Mouse (Mus musculus): ENCODE data around the gene Grb10. TPM values are rescaled to one million over a fixed set of nuclear protein-coding genes. Genes with fewer than 3 reads are reported as not detected.

Grb10 gene
- polyA plus RNA-seq, 1 experiment = 0.01 TPM

- Histone ChIP-seq H3K27me3 (ENCODE audit: control insufficient read depth, insufficient read depth, insufficient read length) (no peaks in the 10 kb centered on the region), H3K4me3 (ENCODE audit: insufficient read depth, poor library complexity, severe bottlenecking) (no peak overlapping the region), H3ac (ENCODE audit: control insufficient read depth, insufficient read length, low read depth) (no peak overlapping the region), H3K36me3 (ENCODE audit: control insufficient read depth, insufficient read depth) (no peaks in the 10 kb centered on the region), H3K79me3 (ENCODE audit: low read depth) (no peaks in the 10 kb centered on the region), H3K79me2 (ENCODE audit: control insufficient read depth, insufficient read depth) (no peaks in the 10 kb centered on the region)
- no peak for TF ChIP-seq MAX (IDR thresholded peaks at IDR 0.05)
- no peak for TF ChIP-seq FOSL1 (IDR thresholded peaks at IDR 0.05; ENCODE audit: insufficient read depth, low read length, poor library complexity, severe bottlenecking)
- TF ChIP-seq USF1 (IDR thresholded peaks at IDR 0.05; ENCODE audit: low read depth) = no peak
- no peak for TF ChIP-seq CEBPB (IDR thresholded peaks at IDR 0.05; ENCODE audit: low read depth)
- TF ChIP-seq MYOG (IDR thresholded peaks at IDR 0.05; ENCODE audit: control insufficient read depth, extremely low read depth, insufficient read length) = no peak
Measured at GRCm38 (mm10) chr11:11930527-11930926, 108.0 kb downstream of the Grb10 start.

GRCm38 (mm10) chr11:11929059-11929458, 109.4 kb downstream of the Grb10 start:
- TF ChIP-seq CEBPB (IDR thresholded peaks at IDR 0.05; ENCODE audit: low read depth) (no peak), FOSL1 (IDR thresholded peaks at IDR 0.05; ENCODE audit: insufficient read depth, low read length, poor library complexity, severe bottlenecking) (no peak), MYOD1 (IDR thresholded peaks at IDR 0.05; ENCODE audit: control insufficient read depth, insufficient read length, low read depth) (no peak), MYOG (IDR thresholded peaks at IDR 0.05; ENCODE audit: control insufficient read depth, extremely low read depth, insufficient read length) (no peak), MAX (IDR thresholded peaks at IDR 0.05) (no peak), CTCF (IDR thresholded peaks at IDR 0.05; ENCODE audit: control insufficient read depth, insufficient read depth, insufficient read length) (no peak)
- H3K79me2 ChIP-seq (ENCODE audit: control insufficient read depth, insufficient read depth) = no peaks in the 10 kb centered on the region
- H3K4me3 ChIP-seq (ENCODE audit: insufficient read depth, poor library complexity, severe bottlenecking) = no peak overlapping the region
- no peaks in the 10 kb centered on the region for H3K27me3 ChIP-seq (ENCODE audit: control insufficient read depth, insufficient read depth, insufficient read length)
- H3K79me3 ChIP-seq (ENCODE audit: low read depth) = no peaks in the 10 kb centered on the region
- no peak overlapping the region for H3ac ChIP-seq (ENCODE audit: control insufficient read depth, insufficient read length, low read depth)
- H3K36me3 ChIP-seq (ENCODE audit: control insufficient read depth, insufficient read depth) = no peaks in the 10 kb centered on the region

GRCm38 (mm10) chr11:11928586-11928985, 109.9 kb downstream of the Grb10 start:
- no peaks in the 10 kb centered on the region for H3K79me3 ChIP-seq (ENCODE audit: low read depth)
- TF ChIP-seq CEBPB (IDR thresholded peaks at IDR 0.05; ENCODE audit: low read depth) = no peak
- TF ChIP-seq MYOD1 (IDR thresholded peaks at IDR 0.05; ENCODE audit: control insufficient read depth, insufficient read length, low read depth) = no peak
- no peak for TF ChIP-seq CTCF (IDR thresholded peaks at IDR 0.05; ENCODE audit: control insufficient read depth, insufficient read depth, insufficient read length)
- no peak for TF ChIP-seq MYOG (IDR thresholded peaks at IDR 0.05; ENCODE audit: control insufficient read depth, extremely low read depth, insufficient read length)
- no peak for TF ChIP-seq MAX (IDR thresholded peaks at IDR 0.05)
- no peak for TF ChIP-seq FOSL1 (IDR thresholded peaks at IDR 0.05; ENCODE audit: insufficient read depth, low read length, poor library complexity, severe bottlenecking)
- no peak for TF ChIP-seq USF1 (IDR thresholded peaks at IDR 0.05; ENCODE audit: low read depth)
- H3K27me3 ChIP-seq (ENCODE audit: control insufficient read depth, insufficient read depth, insufficient read length) = no peaks in the 10 kb centered on the region
- H3K79me2 ChIP-seq (ENCODE audit: control insufficient read depth, insufficient read depth) = no peaks in the 10 kb centered on the region
- no peak overlapping the region for H3K4me3 ChIP-seq (ENCODE audit: insufficient read depth, poor library complexity, severe bottlenecking)
- H3ac ChIP-seq (ENCODE audit: control insufficient read depth, insufficient read length, low read depth) = no peak overlapping the region
- no peaks in the 10 kb centered on the region for H3K36me3 ChIP-seq (ENCODE audit: control insufficient read depth, insufficient read depth)

- H3K36me3 ChIP-seq (ENCODE audit: control insufficient read depth, insufficient read depth) = no peaks in the 10 kb centered on the region
- no peaks in the 10 kb centered on the region for H3K27me3 ChIP-seq (ENCODE audit: control insufficient read depth, insufficient read depth, insufficient read length)
- H3K79me3 ChIP-seq (ENCODE audit: low read depth) = no peaks in the 10 kb centered on the region
- no peak overlapping the region for H3ac ChIP-seq (ENCODE audit: control insufficient read depth, insufficient read length, low read depth)
- H3K79me2 ChIP-seq (ENCODE audit: control insufficient read depth, insufficient read depth) = no peaks in the 10 kb centered on the region
- TF ChIP-seq MYOD1 (IDR thresholded peaks at IDR 0.05; ENCODE audit: control insufficient read depth, insufficient read length, low read depth) (no peak), MYOG (IDR thresholded peaks at IDR 0.05; ENCODE audit: control insufficient read depth, extremely low read depth, insufficient read length) (no peak), CEBPB (IDR thresholded peaks at IDR 0.05; ENCODE audit: low read depth) (no peak), MAX (IDR thresholded peaks at IDR 0.05) (no peak), CTCF (IDR thresholded peaks at IDR 0.05; ENCODE audit: control insufficient read depth, insufficient read depth, insufficient read length) (no peak), USF1 (IDR thresholded peaks at IDR 0.05; ENCODE audit: low read depth) (no peak), FOSL1 (IDR thresholded peaks at IDR 0.05; ENCODE audit: insufficient read depth, low read length, poor library complexity, severe bottlenecking) (no peak)
- H3K4me3 ChIP-seq (ENCODE audit: insufficient read depth, poor library complexity, severe bottlenecking) = no peak overlapping the region
Measured at GRCm38 (mm10) chr11:11923900-11924299, 114.6 kb downstream of the Grb10 start.

GRCm38 (mm10) chr11:11923345-11923744, 115.1 kb downstream of the Grb10 start:
- Histone ChIP-seq H3K79me2 (ENCODE audit: control insufficient read depth, insufficient read depth) (no peaks in the 10 kb centered on the region), H3K36me3 (ENCODE audit: control insufficient read depth, insufficient read depth) (no peaks in the 10 kb centered on the region), H3K79me3 (ENCODE audit: low read depth) (no peaks in the 10 kb centered on the region), H3K4me3 (ENCODE audit: insufficient read depth, poor library complexity, severe bottlenecking) (no peak overlapping the region), H3K27me3 (ENCODE audit: control insufficient read depth, insufficient read depth, insufficient read length) (no peaks in the 10 kb centered on the region), H3ac (ENCODE audit: control insufficient read depth, insufficient read length, low read depth) (no peak overlapping the region)
- no peak for TF ChIP-seq CEBPB (IDR thresholded peaks at IDR 0.05; ENCODE audit: low read depth)
- TF ChIP-seq CTCF (IDR thresholded peaks at IDR 0.05; ENCODE audit: control insufficient read depth, insufficient read depth, insufficient read length) = no peak
- no peak for TF ChIP-seq FOSL1 (IDR thresholded peaks at IDR 0.05; ENCODE audit: insufficient read depth, low read length, poor library complexity, severe bottlenecking)
- no peak for TF ChIP-seq MAX (IDR thresholded peaks at IDR 0.05)
- no peak for TF ChIP-seq MYOG (IDR thresholded peaks at IDR 0.05; ENCODE audit: control insufficient read depth, extremely low read depth, insufficient read length)
- no peak for TF ChIP-seq USF1 (IDR thresholded peaks at IDR 0.05; ENCODE audit: low read depth)
- TF ChIP-seq MYOD1 (IDR thresholded peaks at IDR 0.05; ENCODE audit: control insufficient read depth, insufficient read length, low read depth) = no peak

GRCm38 (mm10) chr11:11922106-11922505, 116.4 kb downstream of the Grb10 start:
- H3ac ChIP-seq (ENCODE audit: control insufficient read depth, insufficient read length, low read depth) = no peak overlapping the region
- H3K79me2 ChIP-seq (ENCODE audit: control insufficient read depth, insufficient read depth) = no peaks in the 10 kb centered on the region
- no peaks in the 10 kb centered on the region for H3K79me3 ChIP-seq (ENCODE audit: low read depth)
- TF ChIP-seq MYOD1 (IDR thresholded peaks at IDR 0.05; ENCODE audit: control insufficient read depth, insufficient read length, low read depth) = no peak
- TF ChIP-seq CEBPB (IDR thresholded peaks at IDR 0.05; ENCODE audit: low read depth) = no peak
- TF ChIP-seq FOSL1 (IDR thresholded peaks at IDR 0.05; ENCODE audit: insufficient read depth, low read length, poor library complexity, severe bottlenecking) = no peak
- TF ChIP-seq MAX (IDR thresholded peaks at IDR 0.05) = no peak
- TF ChIP-seq USF1 (IDR thresholded peaks at IDR 0.05; ENCODE audit: low read depth) = no peak
- no peak for TF ChIP-seq CTCF (IDR thresholded peaks at IDR 0.05; ENCODE audit: control insufficient read depth, insufficient read depth, insufficient read length)
- TF ChIP-seq MYOG (IDR thresholded peaks at IDR 0.05; ENCODE audit: control insufficient read depth, extremely low read depth, insufficient read length) = no peak
- no peaks in the 10 kb centered on the region for H3K27me3 ChIP-seq (ENCODE audit: control insufficient read depth, insufficient read depth, insufficient read length)
- no peaks in the 10 kb centered on the region for H3K36me3 ChIP-seq (ENCODE audit: control insufficient read depth, insufficient read depth)
- H3K4me3 ChIP-seq (ENCODE audit: insufficient read depth, poor library complexity, severe bottlenecking) = no peak overlapping the region

All from C2C12 (cell line).